Mouse (Mus musculus) G1E (cell line): Measurements from ENCODE around the gene Pygo2.

Experiments
- CTCF ChIP-seq: IDR thresholded peaks from 2 replicates; pipeline ENCODE4 v1.5.1; 2012; ENCODE audit warnings: low read depth, low read length, inconsistent platforms, mixed read lengths
- TAL1 ChIP-seq: conservative IDR thresholded peaks from 2 replicates; pipeline ENCODE4 v1.6.1; 2012; ENCODE audit warnings: low read depth, low read length, inconsistent platforms, mixed read lengths

DNA sequence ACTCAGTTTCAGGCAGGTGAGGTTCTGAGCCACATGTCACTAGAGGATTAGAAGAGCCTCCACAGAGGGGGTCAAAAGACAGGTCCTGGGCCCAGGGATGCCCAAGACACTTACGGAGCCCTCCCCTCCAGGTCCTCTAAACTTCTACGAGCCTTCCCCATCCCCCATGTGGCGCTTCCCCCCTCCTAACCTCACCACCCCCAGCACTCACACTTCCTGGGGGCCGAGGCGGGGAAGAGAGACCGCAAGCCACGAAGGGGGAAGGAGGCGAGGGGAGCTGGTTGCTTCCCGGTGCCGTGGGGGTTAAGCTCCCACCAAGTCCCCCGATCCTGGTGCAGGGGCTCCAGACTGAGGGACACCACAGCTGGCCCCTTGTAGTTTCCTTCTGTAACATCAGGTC is 44.6 kb upstream of the Pygo2 start:
- no peak for TF ChIP-seq CTCF
- TF ChIP-seq TAL1, result no peak
